In the genomic region with DNA sequence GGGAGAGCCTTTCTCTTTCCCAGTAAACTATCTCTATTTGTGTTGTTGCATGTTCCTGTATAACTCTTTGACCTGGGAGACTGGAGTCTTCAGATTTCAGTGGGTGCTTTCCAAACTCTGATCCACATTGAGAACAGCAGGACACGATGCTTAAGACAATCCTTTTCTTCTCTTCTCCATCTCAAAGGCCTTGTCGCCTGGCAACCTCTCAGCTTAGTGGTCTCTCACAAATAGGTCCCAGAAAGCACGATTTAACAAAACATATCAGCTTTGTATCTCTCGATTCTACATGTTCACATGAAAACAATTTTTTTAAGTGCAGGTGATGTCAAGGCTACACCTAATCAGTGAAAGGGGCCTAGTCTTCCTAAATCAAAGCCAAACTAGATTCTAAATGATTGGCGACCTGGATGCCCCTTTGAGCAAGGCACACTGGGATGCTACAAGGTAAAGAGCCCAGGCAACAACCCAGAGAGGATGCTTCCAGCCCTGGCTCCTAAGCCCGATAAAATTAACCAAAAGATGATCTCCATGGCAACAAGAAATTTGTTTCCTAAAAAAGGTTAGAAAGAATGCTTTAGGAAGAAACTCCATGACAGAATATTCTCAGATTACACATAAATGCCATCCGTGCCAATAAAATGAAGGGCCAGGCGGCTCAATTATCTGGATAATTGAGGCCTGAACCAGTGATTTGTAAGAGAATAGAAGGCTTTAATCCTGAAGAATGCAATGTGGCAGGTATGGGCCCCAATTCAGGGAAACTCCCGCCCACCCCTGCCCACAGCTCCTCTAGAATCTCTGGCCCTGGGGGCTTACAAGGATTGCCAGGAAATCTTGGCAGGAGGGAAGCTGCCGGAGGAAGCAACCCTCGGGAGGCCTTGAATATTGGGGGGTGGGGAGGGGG, we compare ENCODE assay signal across 12 mouse cellular contexts.
A peak's percentile ranks its signal among the peaks of the same experiment; 100 is the strongest.
DNase-seq lines count a peak whose midpoint lies in the region; ATAC-seq lines count a peak whose summit lies in the region.
"Had no signal": no experiment of that assay in that cellular context is flagged by ENCODE, and none has a peak within 500 bp of the region (broad histone marks: within the 10 kb centered on the region; RNA-seq: fewer than 3 reads in every experiment).

No protein-coding gene starts in this region.

- peak; percentile 41 for DNase-seq in midbrain, embryonic 10.5 days (ENCODE audit: low spot score)
- peak; percentile 22 for DNase-seq in brain, embryonic 18.5 days (ENCODE audit: low read depth, low spot score)
- peak; percentile 73 for DNase-seq in forebrain, embryonic 14.5 days (ENCODE audit: low spot score)
- DNase-seq in kidney, postnatal 14 days, result no peak
- DNase-seq in thymus, adult 18-20 months, result no peak
- no peak for DNase-seq in gastrocnemius, postnatal 36 days
- DNase-seq: cerebellum, adult 9-11 months; kidney, adult 8-10 months; lung, adult 2 months had no signal

- no peak for ATAC-seq in midbrain, embryonic 13.5 days
- peak; percentile 66 for ATAC-seq in forebrain, embryonic 14.5 days
- ATAC-seq: activated CD4-positive, CD25-positive, alpha-beta regulatory T cell, adult 4 months had no signal

- intact Hi-C loops in gastrocnemius, postnatal 36 days (cut with DNase I), result loop anchor here (5.0 to 10.0 kb wide), 2 partner anchors 158 to 431 kb away; partner anchors contain the start of gene Mycn

- 12% methylated on average over 11 of the region's 11 CpGs for WGBS in midbrain, embryonic 10.5 days
- 7% methylated on average over 11 of the region's 11 CpGs for WGBS in midbrain, embryonic 13.5 days
- WGBS in forebrain, embryonic 14.5 days, result 7% methylated on average over 11 of the region's 11 CpGs

- peaks cover 5% of the 10 kb centered on the region; the same call in 1 of the 2 replicates for H3K9me3 ChIP-seq in midbrain, embryonic 10.5 days (replicated peaks)
- peaks cover 4% of the 10 kb centered on the region; the same call in 1 of the 2 replicates for H3K9me3 ChIP-seq in midbrain, embryonic 13.5 days
- no peaks in the 10 kb centered on the region for H3K9me3 ChIP-seq in forebrain, embryonic 14.5 days (replicated peaks; ENCODE audit: control insufficient read depth, low read length)

- H3K4me1 ChIP-seq in midbrain, embryonic 10.5 days, result peaks cover 53% of the 10 kb centered on the region
- peaks cover 35% of the 10 kb centered on the region for H3K4me1 ChIP-seq in midbrain, embryonic 13.5 days (replicated peaks)
- H3K4me1 ChIP-seq in forebrain, embryonic 14.5 days (ENCODE audit: control insufficient read depth, insufficient read depth, low read length), result peaks cover 24% of the 10 kb centered on the region

- H3K4me2 ChIP-seq in midbrain, embryonic 13.5 days (replicated peaks), result no peak overlapping the region
- no peak overlapping the region for H3K4me2 ChIP-seq in forebrain, embryonic 14.5 days (ENCODE audit: low read length)
- H3K4me2 ChIP-seq: hindbrain, embryonic 12.5 days had no signal

- H3K4me3 ChIP-seq in midbrain, embryonic 10.5 days, result no peak overlapping the region
- no peak overlapping the region for H3K4me3 ChIP-seq in midbrain, embryonic 13.5 days (replicated peaks)
- no peak overlapping the region for H3K4me3 ChIP-seq in forebrain, embryonic 14.5 days (ENCODE audit: low read depth, low read length)
- H3K4me3 ChIP-seq: hindbrain, embryonic 12.5 days had no signal

- peak overlapping the region; percentile 30 for H3K27ac ChIP-seq in midbrain, embryonic 10.5 days (replicated peaks)
- H3K27ac ChIP-seq in midbrain, embryonic 13.5 days, result no peak overlapping the region
- peak overlapping the region; percentile 29 for H3K27ac ChIP-seq in forebrain, embryonic 14.5 days (ENCODE audit: low read depth, low read length)
- H3K27ac ChIP-seq: hindbrain, embryonic 12.5 days had no signal

- peaks cover 59% of the 10 kb centered on the region for H3K27me3 ChIP-seq in midbrain, embryonic 10.5 days (ENCODE audit: low read depth, poor library complexity, severe bottlenecking)
- peaks cover 36% of the 10 kb centered on the region for H3K27me3 ChIP-seq in midbrain, embryonic 13.5 days
- no peaks in the 10 kb centered on the region for H3K27me3 ChIP-seq in forebrain, embryonic 14.5 days (replicated peaks; ENCODE audit: control insufficient read depth, insufficient read depth, low read length)

- H3K36me3 ChIP-seq in midbrain, embryonic 10.5 days, result no peaks in the 10 kb centered on the region
- H3K36me3 ChIP-seq in midbrain, embryonic 13.5 days, result no peaks in the 10 kb centered on the region
- H3K36me3 ChIP-seq in forebrain, embryonic 14.5 days (ENCODE audit: control insufficient read depth, insufficient read depth, low read length), result no peaks in the 10 kb centered on the region
- H3K36me3 ChIP-seq: hindbrain, embryonic 12.5 days had no signal

- H3K9ac ChIP-seq in midbrain, embryonic 13.5 days (replicated peaks), result no peak overlapping the region
- no peak overlapping the region for H3K9ac ChIP-seq in forebrain, embryonic 14.5 days (ENCODE audit: low read length)
- H3K9ac ChIP-seq: hindbrain, embryonic 12.5 days had no signal

Comparison
In these comparisons a context has a peak if more than half of its experiments do, and no peak if none do; other contexts are left out.
1. DNase-seq: peak in midbrain, embryonic 10.5 days (single experiment), brain, embryonic 18.5 days (single experiment) and forebrain, embryonic 14.5 days (single experiment); none in kidney, postnatal 14 days (single experiment), thymus, adult 18-20 months (0 of 2) and gastrocnemius, postnatal 36 days (0 of 2).